In the genomic region with DNA sequence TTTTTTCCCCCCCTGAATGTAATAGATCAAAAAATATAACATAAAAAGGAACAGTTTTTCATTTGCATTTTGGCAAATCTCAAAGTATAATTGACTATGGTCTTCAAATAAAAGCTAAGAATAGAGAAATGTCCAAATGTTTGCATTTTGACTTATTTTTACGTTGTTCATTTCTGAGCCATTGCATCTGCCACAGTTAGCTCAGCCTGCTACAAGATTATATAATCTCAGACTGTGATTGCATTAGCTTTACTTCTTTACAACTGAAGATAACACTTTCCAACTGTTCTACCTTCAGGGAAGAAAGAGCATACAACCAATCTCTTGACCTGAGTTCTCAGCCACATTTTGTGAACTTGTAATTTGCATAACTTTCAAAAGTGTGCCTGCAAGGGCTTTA, we compare ENCODE assay signal across 28 mouse cellular contexts.
"Had no signal": no experiment of that assay in that cellular context is flagged by ENCODE, and none has a peak within 500 bp of the region (broad histone marks: within the 10 kb centered on the region; RNA-seq: fewer than 3 reads in every experiment).

No protein-coding gene starts in this region.

- H3K4me1 ChIP-seq: embryonic facial prominence, embryonic 10.5 days; embryonic facial prominence, embryonic 12.5 days; embryonic facial prominence, embryonic 13.5 days; embryonic facial prominence, embryonic 15.5 days; forebrain, embryonic 10.5 days; forebrain, embryonic 12.5 days; forebrain, embryonic 13.5 days; forebrain, embryonic 15.5 days; heart, embryonic 10.5 days; heart, embryonic 12.5 days had no signal

- H3K4me3 ChIP-seq: embryonic facial prominence, embryonic 10.5 days; embryonic facial prominence, embryonic 12.5 days; embryonic facial prominence, embryonic 13.5 days; embryonic facial prominence, embryonic 15.5 days; erythroblast, embryonic 14.5 days; forebrain, embryonic 10.5 days; forebrain, embryonic 12.5 days; forebrain, embryonic 13.5 days; forebrain, embryonic 15.5 days; gastrocnemius, adult 2 months; heart, adult 2 months; heart, embryonic 10.5 days; heart, embryonic 12.5 days had no signal

- H3K27me3 ChIP-seq: embryonic facial prominence, embryonic 12.5 days; embryonic facial prominence, embryonic 13.5 days; embryonic facial prominence, embryonic 15.5 days; forebrain, embryonic 12.5 days; forebrain, embryonic 13.5 days; forebrain, embryonic 15.5 days; heart, embryonic 12.5 days had no signal

- H3K4me2 ChIP-seq: embryonic facial prominence, embryonic 12.5 days; embryonic facial prominence, embryonic 13.5 days; embryonic facial prominence, embryonic 15.5 days; forebrain, embryonic 12.5 days; forebrain, embryonic 13.5 days; forebrain, embryonic 15.5 days; heart, embryonic 11.5 days; heart, embryonic 12.5 days had no signal

- H3K9me3 ChIP-seq: embryonic facial prominence, embryonic 10.5 days; embryonic facial prominence, embryonic 12.5 days; embryonic facial prominence, embryonic 13.5 days; embryonic facial prominence, embryonic 15.5 days; forebrain, embryonic 10.5 days; forebrain, embryonic 12.5 days; forebrain, embryonic 13.5 days; forebrain, embryonic 15.5 days; heart, embryonic 10.5 days; heart, embryonic 12.5 days had no signal

- H3K36me3 ChIP-seq: embryonic facial prominence, embryonic 10.5 days; embryonic facial prominence, embryonic 12.5 days; embryonic facial prominence, embryonic 13.5 days; embryonic facial prominence, embryonic 15.5 days; forebrain, embryonic 10.5 days; forebrain, embryonic 12.5 days; forebrain, embryonic 15.5 days; heart, embryonic 10.5 days; heart, embryonic 12.5 days had no signal

- H3K9ac ChIP-seq: embryonic facial prominence, embryonic 12.5 days; embryonic facial prominence, embryonic 13.5 days; embryonic facial prominence, embryonic 15.5 days; forebrain, embryonic 12.5 days; forebrain, embryonic 13.5 days; forebrain, embryonic 15.5 days; heart, embryonic 12.5 days had no signal

- H3K27ac ChIP-seq: embryonic facial prominence, embryonic 10.5 days; embryonic facial prominence, embryonic 12.5 days; embryonic facial prominence, embryonic 13.5 days; embryonic facial prominence, embryonic 15.5 days; forebrain, embryonic 10.5 days; forebrain, embryonic 12.5 days; forebrain, embryonic 13.5 days; forebrain, embryonic 15.5 days; gastrocnemius, adult 2 months; heart, adult 2 months; heart, embryonic 10.5 days had no signal

- DNase-seq: cerebellum, adult 8-10 months; cerebellum, adult 9-10 months; cerebellum, adult 9-11 months; cerebellum, postnatal 10 days; cerebellum, postnatal 14 days; cerebellum, postnatal 25 days; cerebellum, postnatal 36 days; embryo, embryonic 11 days; gastrocnemius, adult 2 months; gastrocnemius, postnatal 10 days; gastrocnemius, postnatal 14 days; gastrocnemius, postnatal 25 days; gastrocnemius, postnatal 36 days; heart, adult 18-20 months; heart, adult 2 months had no signal

- ATAC-seq: forebrain, embryonic 13.5 days; forebrain, embryonic 15.5 days; forebrain, embryonic 16.5 days had no signal
